Mouse (Mus musculus): ENCODE data around the gene Ndst2.
"Not testable (repeated sequence)": the region's sequence is repeated elsewhere in the genome, so short reads cannot be mapped to it uniquely, and the experiment has no call there.

Ndst2 gene

DNA sequence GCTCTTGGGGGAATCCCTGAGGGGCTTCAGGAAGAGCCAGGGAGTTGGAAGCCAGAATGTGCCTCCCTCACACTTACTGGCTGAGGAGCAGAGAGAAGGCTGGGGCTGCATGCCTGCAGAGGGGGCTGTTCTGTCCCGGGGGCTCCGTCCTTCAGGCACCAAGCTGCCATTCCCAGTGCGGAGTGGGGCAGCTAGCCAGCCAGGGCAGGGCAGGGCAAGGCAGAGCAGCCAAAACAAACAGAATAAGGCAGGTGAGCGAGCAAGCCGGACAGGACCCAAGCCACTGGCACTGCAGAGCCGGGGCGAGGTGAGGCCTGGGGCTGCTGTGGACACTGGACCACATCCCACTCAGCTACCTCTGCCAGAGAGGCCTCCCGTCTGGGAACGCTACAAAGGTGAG, 6.9 kb upstream of the Ndst2 start:
- no peak for DNase-seq (ENCODE audit: extremely low read depth, insufficient read length, low spot score)

DNA sequence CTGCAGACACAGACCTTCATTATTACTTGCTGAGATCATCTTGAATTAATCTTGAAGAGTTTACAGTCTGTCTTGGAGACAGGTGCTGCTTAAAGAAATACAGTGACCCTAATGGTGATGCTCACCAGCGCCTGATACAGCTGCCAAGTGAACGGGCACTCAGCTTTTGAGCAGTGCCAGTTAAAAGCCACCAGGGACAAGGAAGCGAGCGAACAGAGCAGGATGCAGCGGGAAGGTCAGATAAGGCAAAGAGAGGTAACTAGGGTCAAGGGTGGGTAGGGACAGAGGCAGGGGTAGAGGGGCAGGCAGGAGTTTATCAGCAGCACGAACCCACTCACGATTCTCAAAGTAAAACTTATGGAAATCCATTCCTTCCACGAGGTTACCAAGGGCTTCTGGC, 4.1 kb upstream of the Ndst2 start:
- no peak for DNase-seq (ENCODE audit: extremely low read depth, insufficient read length, low spot score)

DNA sequence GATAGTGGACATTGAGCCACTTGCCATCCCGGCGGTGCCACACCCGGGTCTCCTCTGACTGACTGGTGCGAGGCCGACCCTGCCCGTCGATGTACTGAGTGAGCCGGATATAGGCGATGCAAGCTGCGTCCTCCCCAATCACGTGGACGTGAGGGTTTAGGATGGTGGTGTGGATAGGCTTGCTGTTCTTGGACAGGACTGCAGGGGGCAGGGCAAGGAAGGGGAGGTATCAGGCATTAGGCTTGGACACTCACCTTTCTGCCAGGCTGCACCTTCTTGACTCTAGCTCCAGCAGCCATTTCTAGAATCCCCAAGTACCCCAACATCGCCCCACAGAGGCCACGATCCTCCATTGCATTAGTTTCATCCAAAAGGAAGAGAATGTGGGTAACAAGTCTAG, 2.9 kb upstream of the Ndst2 start:
- no peak for DNase-seq (ENCODE audit: extremely low read depth, insufficient read length, low spot score)

DNA sequence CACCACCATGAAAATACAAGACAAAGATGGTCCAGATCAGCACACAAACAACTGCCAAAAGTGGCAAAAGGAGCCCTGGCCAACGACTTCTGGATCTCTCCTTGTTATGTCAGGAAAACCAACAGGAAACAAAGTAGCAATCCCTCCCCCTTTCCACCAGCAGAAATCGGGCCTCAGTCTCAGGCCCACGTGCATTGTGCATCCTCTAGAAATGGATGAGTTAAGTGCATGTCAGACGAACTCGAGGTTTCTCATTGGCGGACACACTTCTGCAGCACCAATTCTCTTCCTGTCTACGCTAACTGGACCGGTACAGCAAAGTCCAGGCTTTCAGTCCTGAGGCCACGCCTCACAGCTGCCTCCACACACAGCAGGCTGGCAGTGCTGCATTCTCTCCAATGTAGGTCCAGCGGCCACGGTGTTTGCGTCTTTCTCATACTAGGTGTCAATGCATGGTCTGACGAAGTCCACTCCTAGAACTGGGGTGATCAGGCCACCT, 1.6 kb upstream of the Ndst2 start:
- no peak for DNase-seq (ENCODE audit: extremely low read depth, insufficient read length, low spot score)

DNA sequence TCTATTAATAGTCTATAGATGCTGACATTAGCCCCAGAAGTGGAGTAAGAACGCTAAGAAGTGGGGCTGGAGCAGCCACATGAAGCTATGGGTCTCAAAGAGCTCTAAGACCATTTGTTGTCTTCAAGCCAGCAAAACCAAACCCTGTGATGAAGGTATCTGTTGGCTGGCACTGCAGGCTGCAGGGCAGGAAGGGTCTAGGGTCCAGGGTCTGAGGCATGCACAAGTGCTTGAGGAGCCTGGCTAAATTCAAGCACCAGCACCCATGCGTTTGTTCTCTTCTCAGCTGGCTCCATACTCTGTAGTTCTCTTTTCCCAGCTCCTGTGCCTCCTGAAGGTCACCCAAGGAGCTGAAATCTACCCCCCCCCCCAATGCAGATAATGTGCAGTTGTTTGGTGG, 690 bp upstream of the Ndst2 start:
- DNase-seq (ENCODE audit: extremely low read depth, insufficient read length, low spot score), result no peak

DNA sequence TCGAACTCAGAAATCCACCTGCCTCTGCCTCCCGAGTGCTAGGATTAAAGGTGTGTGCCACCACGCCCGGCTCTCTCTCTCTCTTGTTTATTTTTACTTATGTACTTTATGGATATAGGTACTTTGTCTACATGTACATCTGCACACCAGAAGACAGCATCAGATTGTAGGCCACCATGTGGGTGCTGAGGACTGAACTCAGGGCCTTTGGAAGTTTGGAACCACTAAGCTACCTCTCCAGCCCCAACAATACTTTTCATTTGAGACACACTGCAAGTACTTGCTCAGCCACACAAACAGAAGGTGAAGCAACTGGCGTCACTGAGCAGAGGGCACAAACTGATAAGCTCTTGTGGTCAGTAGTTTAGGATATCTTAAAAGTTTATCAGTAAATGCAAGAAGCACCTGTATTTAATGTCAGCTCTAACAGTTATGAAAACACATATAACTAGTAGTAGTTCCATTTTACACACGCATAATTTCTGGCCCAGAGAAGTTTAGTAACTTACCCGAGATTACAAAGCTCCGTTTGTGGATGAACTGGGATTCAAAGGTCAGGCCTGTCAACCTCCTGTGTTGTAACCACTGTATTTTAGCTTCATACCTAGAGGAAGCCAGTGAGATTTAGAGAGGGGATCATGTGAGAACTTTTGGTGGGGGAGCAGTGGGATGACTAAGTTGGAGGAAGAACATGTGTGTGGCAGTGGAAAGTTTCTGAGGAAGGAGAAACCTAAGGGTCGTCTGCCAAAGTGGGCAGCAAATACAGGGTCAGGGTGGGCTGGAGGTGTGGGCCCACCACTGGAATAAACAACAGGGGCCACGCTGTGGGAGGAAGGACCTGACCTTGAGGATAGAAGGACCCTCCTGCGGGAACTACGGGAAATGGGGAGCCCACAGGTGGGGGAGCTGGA, 1.1 kb downstream of the Ndst2 start:
- DNase-seq (ENCODE audit: extremely low read depth, insufficient read length, low spot score), result no peak

DNA sequence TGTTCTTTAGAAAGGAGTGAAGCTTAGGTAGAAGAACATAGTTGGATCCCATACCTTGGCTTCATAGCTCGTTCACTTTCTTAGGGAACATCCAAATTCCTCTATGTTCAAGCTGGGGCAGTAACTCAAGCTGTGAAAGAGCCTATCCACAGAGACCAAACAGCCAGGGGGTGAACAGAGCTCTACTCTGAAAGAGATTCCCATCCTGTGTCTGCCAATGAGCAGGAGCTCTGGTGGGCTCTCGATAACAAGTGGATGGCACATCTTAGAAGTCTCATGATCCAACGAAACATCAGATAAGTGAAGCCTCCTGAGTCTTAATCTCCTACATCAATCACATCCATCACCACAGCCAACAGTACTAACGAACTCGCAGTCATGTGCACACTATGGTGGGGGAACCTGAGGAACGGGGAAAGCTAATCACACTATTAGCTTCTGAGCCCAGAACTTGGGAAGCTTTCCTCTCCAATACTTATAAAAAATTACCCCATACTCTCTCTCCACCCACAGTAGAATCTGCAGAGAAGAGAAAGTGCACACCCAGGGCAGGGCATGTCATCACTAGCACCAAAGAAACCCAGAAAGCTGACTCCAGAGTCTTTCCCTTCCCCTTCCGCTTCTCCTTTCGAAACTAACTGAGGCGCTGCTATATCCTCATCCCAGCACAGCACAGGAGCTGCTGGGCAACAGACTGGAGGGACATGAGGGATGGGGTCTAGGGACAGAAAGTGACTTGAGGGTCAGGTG, 3.3 kb downstream of the Ndst2 start:
- DNase-seq (ENCODE audit: extremely low read depth, insufficient read length, low spot score), result no peak

DNA sequence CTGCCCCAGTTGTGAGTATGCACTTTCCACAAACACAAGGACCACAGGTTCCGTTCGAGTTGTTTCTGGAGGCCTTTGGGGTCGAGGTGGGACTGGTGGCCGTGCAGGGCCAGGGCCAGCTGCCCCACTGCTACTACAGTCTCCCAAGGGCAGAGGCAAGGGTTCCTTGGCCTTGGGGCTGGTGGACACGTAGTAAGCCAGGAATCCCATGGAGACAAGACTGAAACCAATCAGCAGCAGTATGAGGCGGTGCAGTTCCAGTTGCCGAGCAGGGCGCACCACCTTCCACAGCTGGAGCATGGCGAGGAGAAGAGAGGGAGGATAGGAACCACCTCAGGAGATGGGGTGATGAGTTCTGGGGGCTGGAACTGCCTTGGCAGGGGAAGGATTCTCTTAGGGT, 4.5 kb downstream of the Ndst2 start:
- DNase-seq (ENCODE audit: extremely low read depth, insufficient read length, low spot score), result no peak

DNA sequence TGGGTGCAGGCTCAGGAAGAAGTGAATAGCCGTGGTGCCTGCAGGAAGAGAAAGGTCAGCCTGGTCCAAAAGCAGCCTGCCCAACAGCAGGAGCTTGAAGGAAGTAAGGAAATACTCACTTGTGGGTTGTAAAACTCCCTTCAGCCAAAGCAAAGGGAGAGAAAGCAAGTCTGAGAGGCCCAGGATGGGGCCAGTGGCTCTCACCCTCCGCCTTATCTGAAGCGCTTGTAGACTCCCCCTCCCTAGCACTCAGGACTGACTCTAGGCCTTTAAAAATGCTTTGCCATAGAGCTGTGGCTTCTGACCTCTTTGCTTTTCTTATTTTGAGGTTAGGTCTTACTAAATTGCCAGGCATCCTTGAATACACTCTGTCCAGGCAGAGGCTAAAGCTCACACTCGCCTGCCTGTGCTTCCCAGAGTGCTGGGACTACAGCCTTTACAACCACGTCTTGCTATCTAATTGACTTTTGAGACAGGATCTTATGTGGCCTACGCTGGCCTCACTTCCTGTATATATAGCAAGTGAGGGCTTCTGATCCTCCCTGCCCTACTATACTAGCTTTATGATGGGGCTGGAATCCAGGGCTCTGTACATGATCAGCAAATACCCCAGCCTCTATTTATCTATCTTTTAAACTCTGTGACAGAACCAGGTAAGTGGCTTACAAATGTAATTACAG, 8.6 kb downstream of the Ndst2 start:
- DNase-seq (ENCODE audit: extremely low read depth, insufficient read length, low spot score), result no peak

DNA sequence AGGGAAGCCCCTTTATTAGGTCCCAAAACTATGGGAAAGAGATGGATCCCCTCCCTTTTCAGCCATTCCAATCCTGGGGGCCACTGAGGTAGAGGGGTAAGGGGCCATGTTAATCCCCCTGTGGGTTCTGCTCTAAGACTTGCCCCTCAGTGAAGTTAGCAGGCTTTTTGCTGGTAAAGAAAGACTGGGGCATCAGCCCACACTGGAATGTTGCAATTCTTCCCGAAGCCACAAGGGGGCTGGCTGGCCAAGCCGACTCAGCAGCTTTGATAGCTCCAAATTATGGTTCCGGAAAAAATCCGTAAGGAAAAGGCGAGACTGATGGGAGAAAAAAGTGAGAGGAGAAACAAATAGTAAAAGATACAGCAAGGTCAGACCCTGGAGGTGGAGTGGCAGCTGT, 10.3 kb downstream of the Ndst2 start:
- no peak for DNase-seq (ENCODE audit: extremely low read depth, insufficient read length, low spot score)

DNA sequence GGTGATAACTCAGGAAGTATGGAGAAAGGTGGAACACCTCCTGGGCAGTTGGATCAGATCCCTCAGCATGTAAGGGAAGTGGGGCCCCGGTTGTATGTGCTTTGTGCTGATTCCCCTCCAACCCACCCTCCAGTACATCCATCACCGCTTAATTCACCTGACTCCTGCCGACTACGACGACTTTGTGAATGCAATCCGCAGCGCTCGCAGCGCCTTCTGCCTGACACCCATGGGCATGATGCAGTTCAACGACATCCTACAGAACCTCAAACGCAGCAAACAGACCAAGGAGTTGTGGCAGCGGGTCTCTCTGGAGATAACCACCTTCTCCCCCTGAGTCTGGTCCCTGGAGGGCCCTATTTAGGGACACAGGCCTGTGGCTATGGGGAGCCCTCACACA, 11.4 kb downstream of the Ndst2 start:
- no peak for DNase-seq (ENCODE audit: extremely low read depth, insufficient read length, low spot score)

DNA sequence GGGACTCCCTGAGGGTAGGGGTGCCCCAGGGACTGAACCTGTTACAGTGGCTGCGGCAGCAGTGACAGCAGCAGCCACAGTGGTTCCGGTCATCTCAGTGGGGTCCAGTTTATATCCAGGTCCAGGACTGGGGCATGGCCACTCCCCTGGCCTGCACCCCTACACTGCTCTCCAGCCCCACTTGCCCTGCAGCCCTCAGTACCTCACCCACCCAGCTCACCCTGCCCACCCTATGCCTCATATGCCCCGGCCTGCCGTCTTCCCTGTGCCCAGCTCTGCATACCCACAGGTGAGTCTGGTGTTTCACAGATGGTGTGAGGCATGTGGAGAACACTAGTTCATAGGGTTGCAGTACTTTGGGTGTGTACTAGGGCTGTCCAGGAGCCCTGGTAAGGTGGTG, 13.0 kb downstream of the Ndst2 start:
- no peak for DNase-seq (ENCODE audit: extremely low read depth, insufficient read length, low spot score)

DNA sequence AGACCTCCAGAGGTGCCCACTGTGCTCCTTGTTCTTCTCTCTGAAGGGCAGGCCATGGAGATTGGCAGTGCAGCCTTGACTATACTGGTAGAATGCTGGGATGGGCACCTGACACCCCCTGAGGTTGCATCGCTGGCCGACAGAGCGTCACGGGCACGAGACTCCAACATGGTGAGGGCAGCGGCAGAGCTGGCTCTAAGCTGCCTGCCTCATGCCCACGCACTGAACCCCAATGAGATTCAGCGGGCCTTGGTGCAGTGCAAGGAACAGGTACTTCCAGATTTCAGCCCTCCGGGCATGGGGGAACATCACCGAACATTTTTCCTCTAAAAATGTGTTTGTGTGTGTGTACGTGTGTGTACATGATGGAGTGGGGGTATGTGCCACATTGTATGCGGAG, 14.6 kb downstream of the Ndst2 start:
- no peak for DNase-seq (ENCODE audit: extremely low read depth, insufficient read length, low spot score)

DNA sequence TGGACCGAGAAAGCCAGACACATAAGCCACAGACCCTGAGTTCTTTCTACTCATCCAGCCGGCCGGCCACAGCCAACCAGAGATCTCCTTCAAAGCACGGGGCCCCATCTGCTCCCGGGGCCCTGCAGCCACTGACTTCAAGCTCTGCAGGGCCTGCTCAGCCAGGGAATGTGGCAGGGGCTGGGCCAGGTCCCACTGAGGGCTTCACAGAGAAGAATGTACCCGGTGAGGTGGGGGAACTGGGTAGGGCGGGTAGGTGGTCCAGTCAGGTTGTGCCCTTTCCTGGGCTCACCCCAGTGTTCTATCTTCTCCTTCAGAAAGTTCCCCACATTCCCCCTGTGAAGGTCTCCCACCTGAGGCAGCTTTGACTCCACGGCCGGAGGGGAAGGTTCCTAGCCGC, 15.9 kb downstream of the Ndst2 start:
- no peak for DNase-seq (ENCODE audit: extremely low read depth, insufficient read length, low spot score)

DNA sequence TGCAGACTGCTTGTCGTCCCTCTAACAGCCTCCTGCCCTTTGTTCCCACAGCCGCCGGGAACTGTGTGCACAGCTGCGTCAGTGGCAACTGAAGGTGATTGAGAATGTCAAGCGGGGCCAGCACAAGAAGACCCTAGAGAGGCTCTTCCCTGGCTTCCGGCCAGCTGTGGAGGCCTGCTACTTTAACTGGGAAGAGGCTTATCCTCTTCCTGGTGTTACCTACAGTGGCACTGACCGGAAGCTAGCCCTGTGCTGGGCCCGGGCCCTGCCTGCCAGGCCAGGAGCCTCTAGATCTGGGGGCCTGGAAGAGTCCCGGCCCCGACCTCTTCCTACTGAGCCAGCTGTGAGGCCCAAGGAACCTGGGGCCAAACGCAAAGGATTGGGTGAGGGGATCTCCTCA, 20.5 kb downstream of the Ndst2 start:
- DNase-seq (ENCODE audit: extremely low read depth, insufficient read length, low spot score), result no peak

DNA sequence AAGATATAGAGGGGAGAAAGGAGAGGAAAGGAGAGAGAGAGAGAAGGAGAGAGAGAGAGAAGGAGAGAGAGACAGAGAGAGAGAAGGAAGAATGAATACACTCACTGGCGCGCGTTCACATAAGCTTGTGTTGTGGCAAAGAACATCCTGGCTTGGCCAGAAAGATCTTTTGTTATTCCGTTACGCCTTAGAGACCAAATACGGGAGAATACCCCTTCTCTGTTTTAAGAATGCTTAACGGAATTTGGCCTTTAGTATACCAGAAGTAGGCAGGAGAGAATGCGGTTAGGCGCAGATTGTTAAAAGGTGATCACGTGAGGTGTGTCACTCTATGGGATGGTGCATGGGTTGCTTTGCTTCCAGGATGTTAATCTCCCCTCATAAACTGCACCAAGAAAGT, 26.1 kb downstream of the Ndst2 start:
- DNase-seq (ENCODE audit: extremely low read depth, insufficient read length, low spot score), result no peak

DNA sequence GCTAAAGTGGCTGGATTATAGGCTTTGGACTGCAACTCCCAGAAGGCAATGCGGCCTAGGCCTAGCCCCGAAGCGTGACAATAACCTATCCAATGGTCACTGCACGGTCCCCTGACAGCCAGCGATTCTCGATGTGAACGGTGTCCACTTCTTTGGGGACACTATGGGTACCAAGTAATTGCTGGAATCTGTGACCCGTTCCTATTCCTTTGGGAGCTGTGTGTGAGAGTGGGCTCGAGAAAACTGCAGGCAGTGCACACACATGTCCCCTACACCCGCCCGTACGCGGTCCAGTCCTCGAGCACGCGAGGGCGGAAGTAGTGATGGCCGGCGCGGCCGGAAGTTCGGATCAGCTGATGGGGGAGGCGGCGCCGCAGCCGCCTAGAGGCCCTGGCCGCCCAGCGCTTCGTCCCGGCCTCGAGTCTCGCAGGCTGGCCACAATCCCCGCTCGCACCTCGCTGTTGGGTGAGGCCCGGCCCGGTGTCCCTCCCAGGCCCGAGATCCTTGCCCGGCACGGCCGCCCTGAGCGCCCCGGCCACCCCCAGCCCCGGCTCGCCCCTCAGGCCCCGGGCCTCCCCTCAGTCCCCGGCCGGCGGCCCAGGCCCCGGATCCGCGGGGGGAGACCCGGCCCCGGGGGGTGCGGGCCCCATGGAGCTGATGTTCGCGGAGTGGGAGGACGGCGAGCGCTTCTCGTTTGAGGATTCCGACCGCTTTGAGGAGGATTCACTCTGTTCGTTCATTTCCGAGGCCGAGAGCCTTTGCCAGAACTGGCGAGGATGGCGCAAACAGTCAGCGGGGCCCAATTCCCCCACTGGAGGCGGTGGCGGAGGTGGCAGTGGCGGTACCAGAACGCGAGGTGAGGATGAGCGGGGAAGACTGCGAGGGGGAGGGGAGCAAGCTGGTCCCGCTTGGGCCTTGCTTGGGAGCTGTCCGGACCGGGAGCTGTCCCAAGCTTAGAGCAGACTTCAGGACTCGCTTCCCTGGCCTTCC, 26.9 kb downstream of the Ndst2 start, which contains the start of gene Zswim8:
Gene Zswim8, plus strand, starts transcription at position 352 of the 990 bp plus-strand sequence.
- DNase-seq (ENCODE audit: extremely low read depth, insufficient read length, low spot score), result peak; percentile 89

DNA sequence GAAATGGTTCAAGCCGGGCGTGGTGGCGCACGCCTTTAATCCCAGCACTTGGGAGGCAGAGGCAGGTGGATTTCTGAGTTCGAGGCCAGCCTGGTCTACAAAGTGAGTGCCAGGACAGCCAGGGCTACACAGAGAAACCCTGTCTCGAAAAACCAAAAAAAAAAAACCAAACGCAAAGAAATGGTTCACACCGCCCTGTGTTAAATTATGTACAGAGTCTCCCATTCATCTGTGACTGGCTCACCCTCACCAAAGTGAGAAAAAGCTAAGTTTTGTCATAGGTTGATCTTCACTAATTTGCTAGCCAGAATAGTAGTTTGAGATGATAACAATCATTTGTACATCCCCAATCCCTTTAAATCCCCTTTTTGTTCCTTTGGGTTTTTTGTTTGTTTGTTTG, 30.9 kb downstream of the Ndst2 start:
- not testable (repeated sequence) for DNase-seq (ENCODE audit: extremely low read depth, insufficient read length, low spot score)

DNA sequence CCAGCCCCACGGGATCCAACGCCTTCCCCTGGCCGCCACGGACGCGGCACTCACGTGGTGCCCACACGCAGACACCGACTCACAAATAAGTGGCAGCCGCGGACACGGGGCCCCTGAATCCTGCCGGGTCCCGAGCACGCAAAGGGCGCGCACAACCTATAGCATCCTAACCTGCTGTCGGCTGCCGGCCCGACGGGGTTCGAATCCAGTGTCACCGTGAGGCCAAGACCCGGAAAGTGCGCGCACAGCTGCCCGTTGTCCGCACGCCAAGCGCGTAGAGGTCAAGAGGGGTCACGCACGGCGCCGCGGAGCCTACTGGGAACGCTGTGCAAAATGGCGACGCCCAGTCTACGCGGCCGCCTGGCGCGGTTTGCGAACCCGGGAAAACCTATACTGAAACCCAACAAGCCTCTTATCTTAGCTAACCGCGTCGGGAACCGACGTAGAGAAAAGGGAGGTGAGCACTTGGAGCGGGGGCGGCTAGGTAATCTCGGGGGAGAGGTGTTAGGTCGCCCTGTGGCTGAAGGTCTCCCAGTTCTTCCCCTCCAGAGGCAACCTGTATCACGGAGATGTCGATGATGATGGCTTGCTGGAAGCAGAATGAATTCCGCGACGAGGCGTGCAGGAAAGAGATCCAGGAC, 31.5 kb downstream of the Ndst2 start, which contains the start of gene Chchd1:
Gene Chchd1, plus strand, starts transcription at position 266 of the 641 bp plus-strand sequence.
- DNase-seq (ENCODE audit: extremely low read depth, insufficient read length, low spot score), result peak; percentile 89
